Mouse (Mus musculus) heart, adult 8-10 months (tissue): ENCODE measurements around the gene Platr17. TPM values are rescaled to one million over a fixed set of nuclear protein-coding genes. Genes with fewer than 3 reads are reported as not detected.

Experiments
- microRNA-seq: library from miRNA; unstranded; fragments of <30 nt; microRNA quantifications from one replicate; pipeline ENCODE4 v1.2.0, GENCODE M21; 2022
- total RNA-seq, 4 experiments: library from RNA; stranded (reverse); gene quantifications; 2 replicates each; pipeline ENCODE4 v1.2.4; 2022

Platr17 gene
- total RNA-seq, 4 experiments from 2014 or later, result not detected

Small RNA genes within 50 kb of the gene (microRNA-seq; reads per million reads assigned to microRNA genes)
- gene Gm27740, result not detected

Other genes starting within 250 kb of the Platr17 start
- gene Hnrnpm, start 218.3 kb upstream of the Platr17 start, total RNA-seq, result 10 to 100 TPM; 76.0 to 96.9 (median 84.0) TPM
- gene March2, start 186.5 kb upstream of the Platr17 start, total RNA-seq, result 100 to 1,000 TPM; 126 to 160 (median 136) TPM
- gene Rab11b, start 144.6 kb upstream of the Platr17 start, total RNA-seq, result 100 to 1,000 TPM; 248 to 275 (median 267) TPM
- gene Angptl4, start 123.3 kb upstream of the Platr17 start, total RNA-seq, result 1 to 10 TPM; 2.9 to 9.8 (median 8.3) TPM
- gene Kank3, start 94.6 kb upstream of the Platr17 start, total RNA-seq, result 10 to 100 TPM; 44.4 to 64.9 (median 51.3) TPM
- gene Rps28, start 80.6 kb upstream of the Platr17 start, total RNA-seq, result 100 to 1,000 TPM; 691 to 822 (median 750) TPM
- gene Ndufa7, start 80.6 kb upstream of the Platr17 start, total RNA-seq, result 100 to 1,000 TPM; 676 to 749 (median 700) TPM
- gene Cd320, start 62.0 kb upstream of the Platr17 start, total RNA-seq, result 10 to 100 TPM; 28.9 to 33.6 (median 33.2) TPM
- gene Gm7029, start 31.3 kb upstream of the Platr17 start, total RNA-seq, result not detected
- gene Kifc1, start 14.5 kb upstream of the Platr17 start, total RNA-seq, result 1 to 10 TPM in 1 of 4 experiments, under 1 TPM in 3; 0.31 to 1.9 (median 0.51) TPM
- 10 to 100 TPM; 11.5 to 16.2 (median 13.7) TPM for gene Daxx, start 4.3 kb downstream of the Platr17 start, total RNA-seq
- gene Tapbp, start 10.8 kb downstream of the Platr17 start, total RNA-seq, result 100 to 1,000 TPM in 2 of 4 experiments, 10 to 100 TPM in 2; 96.8 to 113 (median 105) TPM
- gene Zbtb22, start 10.8 kb downstream of the Platr17 start, total RNA-seq, result 10 to 100 TPM; 18.1 to 21.0 (median 19.3) TPM
- gene Rgl2, start 24.4 kb downstream of the Platr17 start, total RNA-seq, result 10 to 100 TPM; 29.8 to 35.1 (median 34.1) TPM
- 10 to 100 TPM; 62.7 to 82.9 (median 71.1) TPM for gene Pfdn6, start 35.2 kb downstream of the Platr17 start, total RNA-seq
- gene Wdr46, start 35.5 kb downstream of the Platr17 start, total RNA-seq, result 10 to 100 TPM; 10.1 to 12.8 (median 11.6) TPM
- 1 to 10 TPM in 3 of 4 experiments, under 1 TPM in 1; 0.89 to 2.6 (median 1.6) TPM for gene B3galt4, start 46.4 kb downstream of the Platr17 start, total RNA-seq
- 10 to 100 TPM; 35.6 to 45.0 (median 41.6) TPM for gene Vps52, start 50.7 kb downstream of the Platr17 start, total RNA-seq
- gene Rps18, start 50.9 kb downstream of the Platr17 start, total RNA-seq, result 100 to 1,000 TPM; 373 to 430 (median 408) TPM
- 100 to 1,000 TPM; 111 to 163 (median 123) TPM for gene H2-K1, start 95.2 kb downstream of the Platr17 start, total RNA-seq
- gene Ring1, start 119.5 kb downstream of the Platr17 start, total RNA-seq, result 10 to 100 TPM; 11.9 to 18.1 (median 14.1) TPM
- gene H2-Ke6, start 122.9 kb downstream of the Platr17 start, total RNA-seq, result 100 to 1,000 TPM; 134 to 149 (median 137) TPM
- gene Slc39a7, start 126.5 kb downstream of the Platr17 start, total RNA-seq, result 10 to 100 TPM; 64.1 to 79.1 (median 73.2) TPM
- gene Rxrb, start 126.7 kb downstream of the Platr17 start, total RNA-seq, result 10 to 100 TPM; 33.4 to 46.3 (median 42.3) TPM
- 1 to 10 TPM in 3 of 4 experiments, under 1 TPM in 1; 0.87 to 1.3 (median 1.2) TPM for gene Col11a2, start 134.3 kb downstream of the Platr17 start, total RNA-seq
- gene H2-Oa, start 187.2 kb downstream of the Platr17 start, total RNA-seq, result under 1 TPM in 2 of 4 experiments, not detected in 2; 0.25 to 0.28 TPM
- gene H2-DMa, start 214.4 kb downstream of the Platr17 start, total RNA-seq, result 1 to 10 TPM; 2.2 to 3.9 (median 3.7) TPM
- 10 to 100 TPM; 61.0 to 75.7 (median 69.8) TPM for gene Brd2, start 217.5 kb downstream of the Platr17 start, total RNA-seq
- gene H2-DMb2, start 238.2 kb downstream of the Platr17 start, total RNA-seq, result 1 to 10 TPM in 2 of 4 experiments, under 1 TPM in 2; 0.65 to 1.1 (median 0.97) TPM
- gene H2-DMb1, start 247.9 kb downstream of the Platr17 start, total RNA-seq, result 1 to 10 TPM; 1.8 to 3.0 (median 2.4) TPM